Mouse (Mus musculus) kidney, postnatal 0 days (tissue): ENCODE measurements at regions not wholly inside any gene's neighbourhood (a gene's known extent, or its start where the extent isn't known, plus 50 kb on each side); places are given as distances from the start of the nearest gene placed in this dataset.

Experiments used
- ATAC-seq: fragments of 200-750 bp; cut with Nextera tagmentation; replicated peaks from 2 replicates; pipeline ENCODE4 v1.8.0; 2017; ENCODE audit warnings: low read depth, moderate number of reproducible peaks, moderate TSS enrichment, moderate library complexity; ENCODE audit not compliant: low FRiP score
- DNase-seq: peaks from one replicate; pipeline ENCODE4 v3.0.0-alpha.2; 2016; ENCODE audit warnings: low spot score
- H3K27ac ChIP-seq: fragments of 300-500 bp; sonication (generic); 2 replicates; pipeline ENCODE4 v1.5.1; 2014; ENCODE audit warnings: mild to moderate bottlenecking
- H3K27me3 ChIP-seq: fragments of 300-500 bp; sonication (generic); 2 replicates; pipeline ENCODE4 v1.6.1; 2014; ENCODE audit warnings: low read length, mixed read lengths; ENCODE audit not compliant: insufficient read depth
- H3K36me3 ChIP-seq: fragments of 300-500 bp; sonication (generic); 2 replicates; pipeline ENCODE4 v1.6.1; 2014; ENCODE audit warnings: low read length, mixed read lengths; ENCODE audit not compliant: insufficient read depth
- H3K4me1 ChIP-seq: fragments of 300-500 bp; sonication (generic); replicated peaks from 2 replicates; pipeline ENCODE4 v1.6.1; 2014; ENCODE audit warnings: antibody characterized with exemption, low read length, mixed read lengths; ENCODE audit not compliant: insufficient read depth
- H3K4me2 ChIP-seq: fragments of 300-500 bp; sonication (generic); 2 replicates; pipeline ENCODE4 v1.6.1; 2014; ENCODE audit warnings: mild to moderate bottlenecking, low read length, moderate library complexity, mixed read lengths
- H3K4me3 ChIP-seq: fragments of 300-500 bp; sonication (generic); replicated peaks from 2 replicates; pipeline ENCODE4 v1.5.1; 2014; ENCODE audit warnings: low read depth, low read length
- H3K9ac ChIP-seq: fragments of 300-500 bp; sonication (generic); 2 replicates; pipeline ENCODE4 v1.6.1; 2014; ENCODE audit warnings: low read depth, low read length
- H3K9me3 ChIP-seq: fragments of 300-500 bp; sonication (generic); replicated peaks from 2 replicates; pipeline ENCODE4 v1.6.1; 2016; ENCODE audit warnings: low read length, inconsistent platforms, mixed read lengths
- CTCF ChIP-seq: IDR thresholded peaks from 2 replicates; pipeline ENCODE4 v1.5.1; 2016; ENCODE audit warnings: antibody characterized with exemption, low read depth, mild to moderate bottlenecking, moderate library complexity
- WGBS: fragments of 180-500 bp; shearing (Covaris S2); extraction: QIAGEN DNeasy Blood & Tissue Kit; methylation state at CpG from one replicate; pipeline ENCODE4 v1.1.7; 2014; 5-methylcytosine and 5-hydroxymethylcytosine counted together

DNA sequence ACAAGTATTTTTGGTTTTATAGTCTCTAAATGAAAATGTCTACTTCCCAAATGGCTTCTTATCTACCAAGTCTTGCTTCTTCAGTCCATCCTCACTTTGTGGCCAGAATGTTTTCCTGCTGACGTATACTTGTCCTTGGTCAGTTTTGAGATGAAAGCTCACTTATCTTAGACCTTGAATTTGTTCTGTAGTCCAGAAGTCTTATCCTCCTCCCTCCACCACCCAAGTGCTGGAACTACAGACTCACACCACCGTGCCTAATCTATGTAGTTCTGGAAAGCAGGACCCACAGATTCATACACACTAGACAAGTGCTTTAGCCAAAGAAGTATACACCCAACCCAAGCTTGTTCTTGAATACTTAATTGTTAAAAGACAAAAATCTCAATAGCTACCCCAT is 477.2 kb upstream of the A1bg start:
- Histone ChIP-seq H3K27me3 (no peaks in the 10 kb centered on the region), H3K4me1 (no peaks in the 10 kb centered on the region), H3K9ac (no peak overlapping the region), H3K27ac (no peak overlapping the region), H3K36me3 (no peaks in the 10 kb centered on the region), H3K9me3 (no peaks in the 10 kb centered on the region), H3K4me2 (no peak overlapping the region), H3K4me3 (no peak overlapping the region)
- DNase-seq: no peak
- TF ChIP-seq CTCF: no peak
- no peak for ATAC-seq
- 84% methylated on average over 2 of the region's 2 CpGs for WGBS

DNA sequence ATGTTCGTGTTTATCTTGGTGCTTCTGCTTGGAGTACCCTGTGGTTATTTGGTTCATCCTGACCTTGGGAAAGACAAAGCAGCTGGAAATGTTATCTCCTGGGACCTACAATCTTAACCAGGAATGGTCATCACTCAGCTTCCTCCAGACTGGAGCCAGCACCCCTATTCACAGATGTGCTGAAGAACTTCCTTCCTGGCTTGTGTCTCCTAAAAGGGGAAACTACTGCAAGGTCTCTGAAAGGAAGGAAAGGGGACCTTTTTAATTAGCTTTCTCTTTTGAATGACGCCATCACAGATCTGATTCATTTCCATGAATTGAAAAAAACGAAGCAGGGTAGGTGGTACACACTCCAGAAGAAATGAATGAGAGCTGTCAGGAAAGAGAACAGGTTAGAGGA is 476.0 kb upstream of the A1bg start:
- TF ChIP-seq CTCF: no peak
- Histone ChIP-seq H3K36me3 (no peaks in the 10 kb centered on the region), H3K9ac (no peak overlapping the region), H3K27ac (no peak overlapping the region), H3K27me3 (no peaks in the 10 kb centered on the region), H3K4me1 (no peaks in the 10 kb centered on the region), H3K4me2 (no peak overlapping the region), H3K4me3 (no peak overlapping the region), H3K9me3 (no peaks in the 10 kb centered on the region)
- WGBS: 76% methylated on average over 3 of the region's 3 CpGs
- ATAC-seq: no peak
- peak; percentile 23 for DNase-seq

- DNase-seq: no peak
- WGBS: 84% methylated on average over 3 of the region's 3 CpGs
Observed at GRCm38 (mm10) chr15:61397061-61397460, 474.2 kb upstream of the A1bg start.

DNA sequence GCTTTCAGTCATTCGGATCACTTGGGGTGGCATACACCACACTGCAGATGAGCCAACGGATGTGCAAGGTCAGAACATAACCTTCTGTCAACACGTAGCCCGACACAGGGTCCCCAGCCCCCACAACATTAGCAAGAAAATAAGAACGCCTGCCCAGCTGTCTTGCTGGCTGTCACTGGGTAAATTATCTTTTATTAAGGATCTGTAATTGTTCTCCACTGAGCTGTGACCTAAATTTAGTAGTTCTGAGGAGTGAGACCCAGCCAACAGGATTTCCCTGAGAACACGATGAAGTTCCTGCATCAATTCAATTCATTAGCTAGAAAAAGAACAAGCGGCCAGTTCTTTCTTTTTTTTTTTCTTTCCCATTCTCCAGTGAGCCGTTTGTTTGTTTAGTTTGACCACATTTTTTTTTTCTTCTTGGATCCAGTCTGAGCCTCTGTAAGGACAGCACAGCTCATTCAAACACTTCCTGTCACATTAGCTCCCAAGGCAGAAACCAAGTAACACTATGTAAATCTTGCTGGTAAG is 472.5 kb upstream of the A1bg start:
- TF ChIP-seq CTCF: no peak
- ATAC-seq (peak; percentile 54), DNase-seq (peak; percentile 88)
- H3K27ac ChIP-seq: no peak overlapping the region
- H3K9me3 ChIP-seq: no peaks in the 10 kb centered on the region
- peak overlapping the region; percentile 18; the same call in 1 of the 2 replicates for H3K4me2 ChIP-seq
- 5% methylated on average over 8 of the region's 8 CpGs for WGBS
- no peaks in the 10 kb centered on the region for H3K4me1 ChIP-seq
- no peak overlapping the region for H3K4me3 ChIP-seq
- H3K27me3 ChIP-seq: no peaks in the 10 kb centered on the region
- no peak overlapping the region for H3K9ac ChIP-seq
- no peaks in the 10 kb centered on the region for H3K36me3 ChIP-seq

More at GRCm38 (mm10) chr15:61397061-61397460, 474.2 kb upstream of the A1bg start:
- H3K4me1 ChIP-seq: no peaks in the 10 kb centered on the region
- ATAC-seq: no peak
- H3K4me2 ChIP-seq: no peak overlapping the region
- no peak overlapping the region for H3K27ac ChIP-seq
- no peaks in the 10 kb centered on the region for H3K27me3 ChIP-seq
- no peak for TF ChIP-seq CTCF
- no peaks in the 10 kb centered on the region for H3K9me3 ChIP-seq
- no peak overlapping the region for H3K4me3 ChIP-seq
- H3K36me3 ChIP-seq: no peaks in the 10 kb centered on the region
- H3K9ac ChIP-seq: no peak overlapping the region

DNA sequence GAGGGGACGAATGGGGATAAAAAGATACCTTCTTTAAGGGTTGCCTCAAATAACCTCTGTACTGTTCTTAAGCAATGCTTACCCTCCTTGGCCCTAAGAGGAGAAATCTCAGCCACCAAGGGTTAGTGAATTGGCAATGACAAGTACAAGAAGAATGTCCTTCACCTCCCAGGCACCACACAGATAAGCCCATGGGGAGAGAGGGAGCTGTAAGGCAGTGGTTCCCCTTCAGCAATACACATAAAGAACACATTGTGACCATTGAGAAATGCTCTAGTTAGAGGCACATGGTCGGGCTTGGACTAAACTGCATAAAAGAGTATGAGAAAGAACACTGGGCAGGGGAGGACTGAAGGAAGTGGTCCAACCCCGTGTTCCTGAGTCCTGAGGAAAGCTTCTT is 457.9 kb upstream of the A1bg start:
- no peak overlapping the region for H3K27ac ChIP-seq
- no peak overlapping the region for H3K9ac ChIP-seq
- H3K4me1 ChIP-seq: no peaks in the 10 kb centered on the region
- DNase-seq: no peak
- WGBS: 78% methylated on average over 3 of the region's 3 CpGs
- ATAC-seq: no peak
- TF ChIP-seq CTCF: no peak
- H3K36me3 ChIP-seq: no peaks in the 10 kb centered on the region
- no peak overlapping the region for H3K4me3 ChIP-seq
- H3K9me3 ChIP-seq: no peaks in the 10 kb centered on the region
- H3K27me3 ChIP-seq: no peaks in the 10 kb centered on the region
- H3K4me2 ChIP-seq: no peak overlapping the region

DNA sequence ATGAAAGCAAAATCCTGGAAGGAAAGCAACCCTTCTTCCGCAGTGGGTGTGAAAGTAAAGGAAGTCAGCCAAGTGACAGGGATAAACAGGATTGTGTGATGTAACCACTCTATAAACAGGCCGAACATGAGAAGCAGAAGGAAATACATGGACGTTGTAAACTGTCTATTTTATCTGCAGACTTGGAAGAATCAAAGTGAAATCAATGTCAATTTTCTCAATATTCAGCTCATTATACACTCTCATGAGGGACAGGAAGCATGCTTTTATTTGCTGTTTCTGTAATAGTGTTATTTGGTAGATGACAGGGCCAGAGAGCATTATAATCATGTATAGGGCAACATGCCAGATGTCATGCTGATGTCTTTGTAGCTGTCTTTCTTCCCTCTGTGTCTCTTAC is 443.5 kb upstream of the A1bg start:
- DNase-seq: no peak
- Histone ChIP-seq H3K36me3 (no peaks in the 10 kb centered on the region), H3K4me1 (no peaks in the 10 kb centered on the region), H3K9me3 (no peaks in the 10 kb centered on the region), H3K4me3 (no peak overlapping the region), H3K27ac (no peak overlapping the region), H3K4me2 (no peak overlapping the region), H3K9ac (no peak overlapping the region), H3K27me3 (no peaks in the 10 kb centered on the region)
- no peak for ATAC-seq
- no peak for TF ChIP-seq CTCF
- WGBS: 67% methylated on average over 3 of the region's 3 CpGs

- no peak for ATAC-seq
- H3K4me2 ChIP-seq: no peak overlapping the region
- DNase-seq: no peak
- no peak overlapping the region for H3K9ac ChIP-seq
- H3K4me1 ChIP-seq: no peaks in the 10 kb centered on the region
- no peak overlapping the region for H3K4me3 ChIP-seq
- H3K27me3 ChIP-seq: no peaks in the 10 kb centered on the region
- no peaks in the 10 kb centered on the region for H3K9me3 ChIP-seq
- no peak for TF ChIP-seq CTCF
- H3K27ac ChIP-seq: no peak overlapping the region
- H3K36me3 ChIP-seq: no peaks in the 10 kb centered on the region
- 56% methylated on average over 5 of the region's 5 CpGs for whole genome bisulfite sequencing
Observed at GRCm38 (mm10) chr15:61365511-61365910, 442.7 kb upstream of the A1bg start.
